Mouse (Mus musculus): Measurements from ENCODE around the gene Dstn. TPM values are rescaled to one million over a fixed set of nuclear protein-coding genes. Genes with fewer than 3 reads are reported as not detected.

The Dstn gene
- polyA plus RNA-seq, 1 experiment from 2014 or later, result 366 TPM

Other genes with a start within 250 kb of the Dstn start
- gene Bfsp1, start 52.1 kb upstream of the Dstn start, polyA plus RNA-seq (2016; fragmentation: Nextera tagmentation; extraction: Ambion mirVana), result 1.1 and 1.2 TPM in 2 replicates
- 30.6 and 39.1 TPM in 2 replicates for gene Rrbp1, start 95.9 kb downstream of the Dstn start, polyA plus RNA-seq (2016; fragmentation: Nextera tagmentation; extraction: Ambion mirVana)
- gene Banf2, start 117.7 kb downstream of the Dstn start, polyA plus RNA-seq (2016; fragmentation: Nextera tagmentation; extraction: Ambion mirVana), result not detected in 2 replicates

Data from forebrain, embryonic 12.5 days (tissue).